Mouse (Mus musculus): ENCODE measurements around the gene Qrich1. TPM values are rescaled to one million over a fixed set of nuclear protein-coding genes. Genes with fewer than 3 reads are reported as not detected.
A peak's percentile ranks its signal among the peaks of the same experiment; 100 is the strongest.

The Qrich1 gene
- polyA plus RNA-seq, 1 experiment from 2014 or later: 129 TPM

DNA sequence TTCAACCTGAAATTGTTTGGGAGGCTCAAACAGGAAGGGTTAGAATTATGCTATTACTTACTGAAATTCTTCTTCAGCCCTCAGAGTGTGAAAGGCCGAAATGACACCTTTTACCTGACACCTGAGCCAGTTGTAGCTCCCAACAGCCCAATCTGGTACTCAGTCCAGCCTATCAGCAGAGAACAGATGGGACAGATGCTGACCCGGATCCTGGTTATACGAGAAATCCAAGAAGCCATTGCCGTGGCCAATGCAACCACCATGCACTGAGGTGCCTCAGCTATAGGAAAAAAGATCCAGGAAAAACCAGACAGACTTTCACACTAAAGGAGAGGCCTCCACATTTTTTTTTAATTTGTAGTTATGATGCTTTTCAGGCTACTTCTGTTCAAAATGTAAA is 42.6 kb downstream of the Qrich1 start:
- H3K9ac ChIP-seq (replicated peaks; ENCODE audit: low read length): no peak overlapping the region
- 84% methylated on average over 4 of the region's 4 CpGs for WGBS
- H3K27me3 ChIP-seq (ENCODE audit: insufficient read depth, low read length): no peaks in the 10 kb centered on the region
- no peak overlapping the region for H3K4me2 ChIP-seq (replicated peaks; ENCODE audit: low read depth, low read length)
- no peak overlapping the region for H3K4me3 ChIP-seq (ENCODE audit: low read length)
- H3K9me3 ChIP-seq (ENCODE audit: low read length): no peaks in the 10 kb centered on the region
- peaks cover 10% of the 10 kb centered on the region for H3K4me1 ChIP-seq (ENCODE audit: insufficient read depth, low read length)
- H3K36me3 ChIP-seq (ENCODE audit: insufficient read depth, low read length): peaks cover 74% of the 10 kb centered on the region
- H3K27ac ChIP-seq (ENCODE audit: low read length): no peak overlapping the region
- no peak for ATAC-seq (ENCODE audit: low FRiP score, low TSS enrichment)

DNA sequence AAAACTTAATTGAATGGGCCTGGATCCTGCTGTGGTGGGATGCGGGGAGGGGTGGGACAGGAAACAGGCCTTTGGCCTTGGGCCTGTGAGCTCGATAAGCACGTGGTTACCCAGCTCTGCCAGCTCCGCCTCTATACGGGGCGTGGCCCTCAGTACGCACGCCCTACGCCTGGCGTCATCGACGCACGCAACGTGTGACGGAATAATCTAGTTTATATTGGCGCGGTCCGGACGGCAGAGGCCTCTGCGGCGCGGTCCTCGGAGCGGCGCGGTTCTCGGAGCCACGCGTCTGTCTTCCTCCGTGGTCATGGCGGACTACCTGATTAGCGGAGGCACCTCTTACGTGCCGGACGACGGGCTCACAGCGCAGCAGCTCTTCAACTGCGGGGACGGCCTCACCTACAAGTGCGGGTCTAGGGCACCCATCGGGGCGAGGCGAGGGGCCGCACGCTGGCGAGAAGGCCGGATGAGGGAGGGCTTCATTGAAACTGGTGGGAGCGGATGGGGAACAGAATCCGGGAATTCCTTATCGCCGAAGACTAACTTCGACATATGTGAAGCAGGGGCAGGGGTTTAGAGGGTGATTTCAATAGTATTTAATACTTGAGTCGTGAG is 43.7 kb downstream of the Qrich1 start, which contains the start of gene Impdh2:
Impdh2 (plus strand) TSS at position 60 of the 615 bp plus-strand sequence.
- peak; percentile 98 for ATAC-seq (ENCODE audit: low FRiP score, low TSS enrichment)
- Histone ChIP-seq H3K9me3 (ENCODE audit: low read length) (no peaks in the 10 kb centered on the region), H3K4me3 (ENCODE audit: low read length) (peak within 1 kb of the TSS; percentile 71), H3K36me3 (ENCODE audit: insufficient read depth, low read length) (peaks cover 75% of the 10 kb centered on the region), H3K4me1 (ENCODE audit: insufficient read depth, low read length) (peaks cover 10% of the 10 kb centered on the region), H3K4me2 (replicated peaks; ENCODE audit: low read depth, low read length) (peak within 1 kb of the TSS; percentile 90), H3K27ac (ENCODE audit: low read length) (peak within 1 kb of the TSS; percentile 73), H3K9ac (replicated peaks; ENCODE audit: low read length) (peak within 1 kb of the TSS; percentile 87), H3K27me3 (ENCODE audit: insufficient read depth, low read length) (no peaks in the 10 kb centered on the region)
- under 1% methylated on average over 52 of the region's 53 CpGs for WGBS

DNA sequence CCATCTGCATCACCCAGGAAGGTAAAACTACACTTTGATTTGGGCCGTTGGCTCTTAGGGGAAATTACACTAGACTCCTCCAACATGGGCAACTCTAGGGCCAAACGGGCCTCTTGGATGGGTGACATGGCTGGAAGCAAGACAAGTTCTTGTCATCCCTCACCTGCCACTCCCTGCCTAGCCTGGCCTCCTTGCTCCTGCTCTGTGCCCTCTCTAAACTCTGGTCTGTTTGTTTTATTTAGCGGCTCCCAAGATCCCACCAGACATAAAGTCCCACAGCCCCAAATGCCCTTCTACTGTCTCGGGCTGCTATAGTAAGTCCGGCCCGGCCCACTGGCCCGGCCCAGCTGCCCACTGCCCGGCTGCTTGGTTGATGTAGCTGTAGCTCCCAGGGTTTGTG is 47.1 kb downstream of the Qrich1 start:
- 92% methylated on average over 8 of the region's 8 CpGs for WGBS
- Histone ChIP-seq H3K36me3 (ENCODE audit: insufficient read depth, low read length) (peaks cover 50% of the 10 kb centered on the region), H3K4me3 (ENCODE audit: low read length) (no peak overlapping the region), H3K4me1 (ENCODE audit: insufficient read depth, low read length) (peaks cover 29% of the 10 kb centered on the region), H3K4me2 (replicated peaks; ENCODE audit: low read depth, low read length) (no peak overlapping the region), H3K27ac (ENCODE audit: low read length) (no peak overlapping the region), H3K9ac (replicated peaks; ENCODE audit: low read length) (no peak overlapping the region), H3K9me3 (ENCODE audit: low read length) (no peaks in the 10 kb centered on the region), H3K27me3 (ENCODE audit: insufficient read depth, low read length) (no peaks in the 10 kb centered on the region)
- ATAC-seq (ENCODE audit: low FRiP score, low TSS enrichment): no peak

DNA sequence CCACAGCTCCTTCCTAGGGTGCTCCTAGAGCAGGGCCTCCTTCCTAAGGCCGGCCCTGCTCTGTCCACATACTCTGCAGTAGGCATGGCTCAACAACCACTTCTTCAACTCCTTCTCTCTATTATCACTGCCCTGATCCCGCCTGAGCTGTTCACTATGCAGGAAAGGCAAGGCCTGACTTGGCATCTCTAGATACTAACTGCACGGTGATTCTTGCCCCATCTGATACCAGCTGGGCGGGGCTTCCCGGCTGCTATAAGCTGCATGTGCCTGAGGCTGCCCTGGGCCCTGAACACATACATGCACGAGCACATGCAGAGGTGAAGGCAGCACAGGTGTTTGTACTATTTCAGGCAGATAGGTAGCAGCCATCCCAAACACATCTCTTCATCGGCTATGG is 47.5 kb downstream of the Qrich1 start:
- H3K27ac ChIP-seq (ENCODE audit: low read length): no peak overlapping the region
- WGBS: 83% methylated on average over 7 of the region's 7 CpGs
- no peak overlapping the region for H3K4me2 ChIP-seq (replicated peaks; ENCODE audit: low read depth, low read length)
- H3K9ac ChIP-seq (replicated peaks; ENCODE audit: low read length): no peak overlapping the region
- no peaks in the 10 kb centered on the region for H3K9me3 ChIP-seq (ENCODE audit: low read length)
- no peak for ATAC-seq (ENCODE audit: low FRiP score, low TSS enrichment)
- no peak overlapping the region for H3K4me3 ChIP-seq (ENCODE audit: low read length)
- H3K27me3 ChIP-seq (ENCODE audit: insufficient read depth, low read length): no peaks in the 10 kb centered on the region
- H3K4me1 ChIP-seq (ENCODE audit: insufficient read depth, low read length): peaks cover 32% of the 10 kb centered on the region
- peaks cover 45% of the 10 kb centered on the region for H3K36me3 ChIP-seq (ENCODE audit: insufficient read depth, low read length)

DNA sequence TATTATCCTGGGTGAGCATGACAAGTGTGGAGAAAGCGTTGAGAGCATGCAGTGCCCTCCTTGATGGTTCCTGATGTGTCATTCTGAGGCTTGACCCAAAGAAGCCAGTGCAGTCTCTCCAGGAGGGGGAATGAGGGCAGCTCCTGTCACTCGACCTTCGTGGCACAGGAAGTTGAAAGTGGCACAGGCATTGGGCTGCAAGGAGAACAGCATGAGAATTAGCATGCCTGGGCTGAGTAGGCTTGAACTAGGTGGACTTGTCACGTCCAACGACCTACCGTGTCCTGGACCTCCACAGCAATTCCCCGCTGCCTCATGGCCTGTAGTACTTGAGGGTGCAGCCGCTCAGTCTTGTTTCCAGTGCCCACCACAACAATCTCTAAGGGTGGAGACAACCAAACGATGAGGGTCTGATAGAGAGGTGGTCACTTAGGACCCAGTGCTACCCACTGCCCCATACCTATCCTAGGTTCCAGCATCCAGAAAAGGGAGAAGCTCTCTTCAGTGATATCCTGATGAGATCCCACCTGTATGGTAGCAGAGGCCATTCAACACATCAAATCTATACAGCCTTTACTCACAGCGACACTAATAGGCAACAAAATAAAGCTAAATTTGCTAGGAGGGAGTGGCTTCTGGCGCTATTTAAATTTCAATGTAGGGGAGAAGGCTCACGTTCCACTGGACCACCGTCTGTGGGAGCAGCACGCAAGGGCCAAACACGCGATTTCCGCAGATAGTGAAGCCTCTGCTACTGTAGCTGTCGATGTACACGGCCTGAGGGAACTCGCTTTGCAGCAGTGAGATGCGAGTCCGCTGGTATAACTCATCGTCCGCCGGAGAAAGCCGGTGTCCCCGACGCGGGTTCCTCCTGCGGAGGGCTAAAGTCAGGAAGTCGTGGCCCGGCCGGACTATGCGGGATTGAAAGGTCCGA is 49.5 kb downstream of the Qrich1 start:
- no peak for ATAC-seq (ENCODE audit: low FRiP score, low TSS enrichment)
- Histone ChIP-seq H3K9ac (replicated peaks; ENCODE audit: low read length) (peak overlapping the region; percentile 85), H3K36me3 (ENCODE audit: insufficient read depth, low read length) (peaks cover 44% of the 10 kb centered on the region), H3K4me1 (ENCODE audit: insufficient read depth, low read length) (peaks cover 39% of the 10 kb centered on the region), H3K4me2 (replicated peaks; ENCODE audit: low read depth, low read length) (peak overlapping the region; percentile 100), H3K27me3 (ENCODE audit: insufficient read depth, low read length) (no peaks in the 10 kb centered on the region), H3K27ac (ENCODE audit: low read length) (peak overlapping the region; percentile 96), H3K9me3 (ENCODE audit: low read length) (no peaks in the 10 kb centered on the region), H3K4me3 (ENCODE audit: low read length) (peak overlapping the region; percentile 86)
- WGBS: 9% methylated on average over 35 of the region's 35 CpGs

DNA sequence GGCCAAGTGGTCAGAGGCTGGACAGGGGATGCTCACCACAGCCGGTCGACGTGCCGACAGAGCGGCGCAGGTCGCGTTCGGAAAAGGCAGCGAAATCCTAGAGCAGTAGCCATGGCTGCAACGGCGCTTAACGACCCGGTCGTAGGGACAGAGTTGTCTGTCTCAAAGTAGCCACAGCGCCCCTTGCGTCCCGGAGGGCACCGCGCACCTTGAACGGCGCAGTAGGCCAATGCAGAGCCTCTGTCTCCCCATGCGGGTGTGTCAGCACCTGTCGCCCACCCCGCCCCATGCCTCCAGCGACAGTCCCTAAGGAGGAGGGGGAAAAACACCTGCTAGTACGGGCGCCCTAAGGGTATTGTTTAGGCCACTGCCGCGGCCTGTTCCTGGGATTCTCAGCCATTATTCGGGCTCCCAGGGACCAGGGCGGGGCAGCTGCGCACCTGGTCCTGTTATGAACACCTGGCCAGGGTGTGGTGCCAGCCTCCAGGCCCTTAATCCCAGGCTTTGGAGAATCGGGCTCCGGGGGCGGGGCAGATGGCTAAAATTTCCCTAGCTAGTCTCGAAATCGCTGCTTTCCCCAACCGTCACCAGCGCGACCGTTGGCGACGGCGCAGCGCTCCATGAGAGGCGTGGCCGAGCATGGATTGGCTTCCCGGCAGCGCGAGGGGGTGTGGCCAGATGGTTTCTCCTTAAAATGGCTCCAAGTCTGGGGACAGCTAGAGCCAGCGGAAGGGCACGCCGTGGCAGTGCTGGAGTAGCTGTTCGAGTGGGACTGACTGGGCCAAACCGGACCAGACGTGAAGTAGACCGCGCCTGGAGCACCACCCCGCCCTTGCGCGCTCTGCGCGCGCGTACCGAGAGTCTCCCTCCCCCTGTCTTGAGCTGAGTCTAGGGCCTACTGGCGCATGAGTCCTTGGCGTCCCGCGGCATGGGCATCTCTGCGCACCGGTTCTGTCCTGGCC is 50.5 kb downstream of the Qrich1 start, which contains the start of gene Ndufaf3:
Ndufaf3 (minus strand) TSS at position 620 of the 962 bp plus-strand sequence.
- peak; percentile 82 for ATAC-seq (ENCODE audit: low FRiP score, low TSS enrichment)
- H3K4me3 ChIP-seq (ENCODE audit: low read length): peak within 1 kb of the TSS; percentile 86
- H3K27me3 ChIP-seq (ENCODE audit: insufficient read depth, low read length): no peaks in the 10 kb centered on the region
- H3K4me1 ChIP-seq (ENCODE audit: insufficient read depth, low read length): peaks cover 32% of the 10 kb centered on the region
- peak within 1 kb of the TSS; percentile 100 for H3K4me2 ChIP-seq (replicated peaks; ENCODE audit: low read depth, low read length)
- no peaks in the 10 kb centered on the region for H3K9me3 ChIP-seq (ENCODE audit: low read length)
- under 1% methylated on average over 73 of the region's 73 CpGs for WGBS
- H3K9ac ChIP-seq (replicated peaks; ENCODE audit: low read length): peak within 1 kb of the TSS; percentile 85
- peak within 1 kb of the TSS; percentile 96 for H3K27ac ChIP-seq (ENCODE audit: low read length)
- peaks cover 46% of the 10 kb centered on the region for H3K36me3 ChIP-seq (ENCODE audit: insufficient read depth, low read length)

DNA sequence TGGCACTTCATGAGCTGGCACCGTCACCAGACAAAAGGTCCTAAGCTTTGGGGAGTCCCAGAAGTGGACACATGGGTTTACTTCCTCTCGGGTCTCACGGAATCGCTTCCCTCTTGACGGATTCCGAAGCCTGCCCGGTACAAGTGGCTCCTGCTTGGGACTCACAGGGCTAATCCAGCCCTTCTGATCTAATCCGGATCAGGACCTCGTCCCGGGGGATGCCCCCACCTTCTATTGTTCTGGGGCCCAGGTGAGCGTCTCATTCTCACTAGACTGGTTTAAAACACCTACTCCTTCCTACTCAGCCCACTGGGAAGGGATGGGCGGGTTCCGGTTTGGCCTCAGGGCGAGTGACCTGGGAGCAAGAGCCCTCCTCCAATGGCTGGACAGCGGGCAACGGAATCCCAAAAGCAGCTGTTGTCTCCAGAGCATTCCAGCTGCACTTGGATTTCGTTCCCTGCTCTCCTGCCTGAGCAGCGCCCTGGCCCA is 51.4 kb downstream of the Qrich1 start:
- Histone ChIP-seq H3K9me3 (ENCODE audit: low read length) (no peaks in the 10 kb centered on the region), H3K9ac (replicated peaks; ENCODE audit: low read length) (peak overlapping the region; percentile 85), H3K27me3 (ENCODE audit: insufficient read depth, low read length) (no peaks in the 10 kb centered on the region), H3K4me1 (ENCODE audit: insufficient read depth, low read length) (peaks cover 32% of the 10 kb centered on the region), H3K4me3 (ENCODE audit: low read length) (peak overlapping the region; percentile 86), H3K27ac (ENCODE audit: low read length) (peak overlapping the region; percentile 96), H3K4me2 (replicated peaks; ENCODE audit: low read depth, low read length) (peak overlapping the region; percentile 100), H3K36me3 (ENCODE audit: insufficient read depth, low read length) (peaks cover 49% of the 10 kb centered on the region)
- 9% methylated on average over 18 of the region's 18 CpGs for WGBS
- ATAC-seq (ENCODE audit: low FRiP score, low TSS enrichment): no peak

DNA sequence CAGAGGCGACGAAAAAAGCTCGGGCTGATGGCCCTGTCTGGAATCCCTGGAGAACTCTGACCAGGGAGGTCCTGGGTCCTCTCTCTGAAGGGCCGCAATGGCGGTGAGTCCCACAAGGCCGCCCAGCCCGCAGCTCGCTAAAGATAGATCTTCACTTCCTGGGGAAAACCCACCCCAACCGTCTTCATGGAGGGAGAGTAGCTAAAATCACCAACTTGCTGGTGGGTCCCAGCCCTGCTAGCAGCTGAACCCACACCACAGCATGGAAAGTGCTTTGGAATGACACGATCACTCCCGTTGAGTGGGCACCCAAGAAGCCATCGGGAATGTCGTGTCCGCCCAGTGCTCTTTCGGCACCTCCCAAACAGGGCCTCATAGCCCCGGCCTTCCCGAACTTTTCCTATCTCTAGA is 51.9 kb downstream of the Qrich1 start:
- Histone ChIP-seq H3K9ac (replicated peaks; ENCODE audit: low read length) (peak overlapping the region; percentile 85), H3K4me1 (ENCODE audit: insufficient read depth, low read length) (peaks cover 32% of the 10 kb centered on the region), H3K4me2 (replicated peaks; ENCODE audit: low read depth, low read length) (peak overlapping the region; percentile 100), H3K27ac (ENCODE audit: low read length) (peak overlapping the region; percentile 96), H3K9me3 (ENCODE audit: low read length) (no peaks in the 10 kb centered on the region), H3K36me3 (ENCODE audit: insufficient read depth, low read length) (peaks cover 49% of the 10 kb centered on the region), H3K27me3 (ENCODE audit: insufficient read depth, low read length) (no peaks in the 10 kb centered on the region), H3K4me3 (ENCODE audit: low read length) (peak overlapping the region; percentile 86)
- no peak for ATAC-seq (ENCODE audit: low FRiP score, low TSS enrichment)
- whole genome bisulfite sequencing: 78% methylated on average over 17 of the region's 17 CpGs
